Mouse (Mus musculus) c-Kit-positive CD71-positive TER-119-positive erythroid progenitor cells, embryonic 14.5 days (primary cell): ENCODE data around the gene Igsf11.

ENCODE experiments used
- DNase-seq: peaks from one replicate; pipeline ENCODE4 v3.0.0-alpha.2; 2013; ENCODE audit warnings: low spot score

Igsf11 gene

GRCm38 (mm10) chr16:38940805-38941204 lies 48.3 kb downstream of the Igsf11 start:
- no peak for DNase-seq

DNA sequence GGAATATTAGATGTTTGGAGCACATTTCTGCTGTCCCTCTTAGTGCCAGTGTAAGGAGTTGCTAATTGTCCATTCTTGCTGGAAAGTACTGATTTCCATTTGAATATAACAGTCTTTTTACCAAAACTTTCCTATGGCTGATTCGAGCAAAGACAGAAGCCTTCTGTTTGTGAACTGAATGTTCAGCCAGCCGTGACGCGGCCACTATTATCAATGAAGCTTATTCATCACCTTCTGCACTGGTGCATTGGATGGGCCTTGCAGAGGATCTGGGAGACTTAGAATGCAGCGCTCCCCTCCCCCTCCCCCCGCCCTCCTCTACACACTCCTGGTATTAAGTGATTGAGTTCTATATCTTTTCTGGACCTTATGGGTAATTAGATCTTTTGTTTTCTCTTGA lies 48.8 kb downstream of the Igsf11 start:
- no peak for DNase-seq

DNA sequence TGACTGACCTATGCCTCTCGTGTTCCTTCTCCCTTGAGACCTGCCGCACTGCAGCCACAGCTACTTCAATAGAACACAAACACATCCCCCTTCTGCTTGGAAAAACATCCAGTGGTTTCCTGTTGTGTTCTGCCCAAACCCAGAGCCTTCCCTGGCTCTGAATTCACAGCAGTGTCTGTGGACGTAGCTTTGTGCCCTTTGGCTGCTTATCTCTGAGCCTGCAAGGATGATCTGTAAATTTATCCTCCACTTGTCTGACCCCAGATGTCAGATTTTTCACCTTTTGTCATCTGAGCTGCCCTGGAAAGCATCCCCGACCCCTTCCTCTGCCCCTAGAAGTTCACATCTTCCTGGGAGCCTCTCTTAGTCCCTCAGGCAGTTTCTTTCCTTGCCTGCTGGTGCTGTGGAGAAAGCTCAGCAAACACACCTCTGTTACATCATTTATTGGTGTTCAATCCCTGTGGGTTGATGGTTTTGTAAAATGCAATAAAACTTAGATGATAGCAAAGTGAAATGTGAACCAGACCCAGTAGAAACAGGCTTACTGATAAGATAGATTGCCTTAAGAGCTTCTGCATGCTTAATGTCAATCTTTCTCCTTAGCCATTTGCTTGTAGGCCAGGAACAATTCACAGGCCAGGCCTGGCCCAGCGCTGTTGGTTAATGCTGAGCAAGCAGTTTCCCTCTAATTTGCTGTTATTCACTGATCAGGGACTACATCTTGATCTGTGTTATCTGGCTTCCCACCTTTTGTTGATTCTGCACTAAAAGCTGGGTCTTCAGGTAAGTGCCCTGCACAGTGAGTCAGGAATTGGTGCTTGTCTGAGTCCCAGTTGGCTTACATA lies 51.5 kb downstream of the Igsf11 start:
- no peak for DNase-seq

DNA sequence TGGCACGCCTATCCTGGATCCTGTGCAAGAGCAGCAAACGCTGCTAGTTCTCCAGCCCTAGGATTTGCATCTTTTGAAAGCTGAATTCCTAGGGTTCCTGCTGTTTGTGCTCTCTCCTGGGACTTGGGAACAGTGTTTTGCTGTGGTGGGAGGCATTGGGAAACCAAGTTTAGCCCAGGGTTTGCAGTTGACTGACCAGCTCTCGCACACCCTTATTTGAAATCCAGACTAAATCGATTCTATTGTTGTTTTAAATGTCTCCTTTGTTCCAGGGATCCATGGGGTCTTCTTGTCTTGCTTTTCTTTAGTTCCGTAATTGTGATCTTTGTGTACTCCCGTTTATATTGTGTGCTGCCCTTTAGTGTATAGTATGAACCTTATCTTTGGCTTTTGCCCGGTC lies 52.6 kb downstream of the Igsf11 start:
- no peak for DNase-seq

- DNase-seq, result no peak
These were observed 53.1 kb downstream of the Igsf11 start for GRCm38 (mm10) chr16:38945581-38945981.

DNA sequence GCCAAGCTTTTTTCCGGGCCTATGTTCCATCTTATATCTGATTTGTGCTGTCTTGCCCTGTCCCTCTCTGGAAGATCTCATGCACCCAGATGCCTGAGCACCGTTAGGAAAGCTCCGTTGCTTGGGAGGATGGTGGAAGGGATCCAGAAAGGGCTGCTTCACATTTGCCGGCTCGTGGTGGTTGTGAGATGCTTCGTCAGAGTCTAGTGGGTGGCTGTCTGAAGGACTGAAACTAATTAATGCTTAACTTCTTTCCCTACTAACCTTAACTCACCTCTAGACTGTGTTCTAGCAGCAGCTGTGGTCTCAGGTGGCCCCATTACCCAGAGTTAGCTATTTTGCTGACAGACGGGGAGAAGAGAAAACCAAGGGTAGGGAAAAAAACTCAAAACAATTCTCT lies 54.0 kb downstream of the Igsf11 start:
- no peak for DNase-seq

DNA sequence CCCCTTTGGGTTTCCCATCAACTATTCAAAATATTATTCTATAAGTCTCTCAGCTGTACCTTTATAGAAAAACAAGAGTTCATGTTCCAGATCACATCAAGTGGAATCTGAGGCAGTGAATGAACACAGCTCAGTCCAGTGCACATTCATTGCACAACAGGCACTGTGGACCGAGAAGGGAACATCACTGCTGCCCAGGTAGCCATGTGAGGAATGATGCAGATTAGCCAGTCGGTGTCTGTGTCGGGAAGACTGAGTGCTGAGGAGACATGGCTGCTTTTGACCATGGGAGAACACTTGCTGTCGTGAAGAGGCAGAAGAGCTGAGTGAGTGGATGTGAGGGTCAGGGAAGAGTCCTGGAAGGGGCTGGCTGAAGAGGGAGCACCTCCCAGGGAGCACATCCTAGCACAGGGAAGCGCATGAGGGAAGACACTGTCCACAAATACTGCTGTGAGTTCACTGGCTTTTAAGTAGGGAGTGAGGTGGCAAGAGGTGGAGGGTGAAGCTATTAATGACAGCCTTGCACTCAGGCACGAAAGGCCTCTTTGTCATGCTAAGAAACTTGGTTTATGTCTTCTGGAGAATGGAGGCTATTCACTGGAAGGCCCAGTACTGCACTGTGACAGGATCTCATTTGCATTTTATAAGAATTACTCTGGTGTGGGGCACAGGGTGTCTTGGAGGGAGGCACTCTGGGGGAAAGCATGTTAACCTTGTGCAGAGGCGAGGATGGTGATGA lies 54.8 kb downstream of the Igsf11 start:
- DNase-seq, result no peak

- no peak for DNase-seq
These were observed 56.0 kb downstream of the Igsf11 start for GRCm38 (mm10) chr16:38948441-38948840.

GRCm38 (mm10) chr16:38952881-38953280 lies 60.4 kb downstream of the Igsf11 start:
- DNase-seq, result no peak

GRCm38 (mm10) chr16:38953821-38954220 lies 61.4 kb downstream of the Igsf11 start:
- no peak for DNase-seq

DNA sequence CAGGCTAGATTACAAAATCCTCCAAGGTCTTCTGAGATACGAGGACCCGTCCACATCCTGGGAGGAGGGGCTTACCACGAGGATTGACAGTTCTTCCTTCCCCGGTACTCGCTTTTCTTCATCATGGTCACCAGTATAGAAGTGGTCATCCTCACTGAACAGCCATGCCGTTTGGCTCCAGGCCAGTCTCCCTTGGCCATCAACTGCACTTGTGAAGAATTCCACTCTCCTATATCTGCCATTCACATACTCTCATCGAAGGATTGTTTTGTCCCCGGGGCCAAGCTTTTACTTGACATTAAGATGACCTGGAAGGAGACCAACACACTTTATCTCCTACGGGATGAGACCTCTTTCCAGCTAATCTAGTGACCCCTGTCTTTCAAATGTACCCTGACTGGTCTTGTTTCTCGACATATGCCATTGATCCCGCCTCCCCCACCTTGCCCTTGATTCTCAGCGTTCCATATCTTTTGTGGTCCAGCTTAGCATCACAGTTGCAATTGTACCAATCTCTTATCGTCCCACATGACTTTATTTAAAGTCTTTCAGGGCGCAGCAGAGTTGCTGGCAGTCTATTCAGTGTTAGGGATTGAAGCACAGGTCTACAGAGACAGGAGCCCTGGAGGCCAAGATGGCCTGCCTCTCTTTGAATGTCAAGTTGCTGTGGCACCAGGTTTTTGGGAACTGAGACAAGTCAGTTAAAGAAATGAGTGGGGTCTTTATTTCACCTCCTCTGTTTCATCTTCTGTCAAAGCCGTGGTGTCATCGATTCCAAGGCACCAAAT lies 62.2 kb downstream of the Igsf11 start:
- DNase-seq, result no peak

- DNase-seq, result no peak
These were observed 62.8 kb downstream of the Igsf11 start for GRCm38 (mm10) chr16:38955296-38955695.

- no peak for DNase-seq
These were observed 66.3 kb downstream of the Igsf11 start for GRCm38 (mm10) chr16:38958801-38959200.

- no peak for DNase-seq
These were observed 68.1 kb downstream of the Igsf11 start for GRCm38 (mm10) chr16:38960550-38960949.

- no peak for DNase-seq
These were observed 69.4 kb downstream of the Igsf11 start for GRCm38 (mm10) chr16:38961865-38962264.

GRCm38 (mm10) chr16:38962695-38963094 lies 70.2 kb downstream of the Igsf11 start:
- DNase-seq, result no peak

- no peak for DNase-seq
These were observed 74.6 kb downstream of the Igsf11 start for GRCm38 (mm10) chr16:38967026-38967425.

DNA sequence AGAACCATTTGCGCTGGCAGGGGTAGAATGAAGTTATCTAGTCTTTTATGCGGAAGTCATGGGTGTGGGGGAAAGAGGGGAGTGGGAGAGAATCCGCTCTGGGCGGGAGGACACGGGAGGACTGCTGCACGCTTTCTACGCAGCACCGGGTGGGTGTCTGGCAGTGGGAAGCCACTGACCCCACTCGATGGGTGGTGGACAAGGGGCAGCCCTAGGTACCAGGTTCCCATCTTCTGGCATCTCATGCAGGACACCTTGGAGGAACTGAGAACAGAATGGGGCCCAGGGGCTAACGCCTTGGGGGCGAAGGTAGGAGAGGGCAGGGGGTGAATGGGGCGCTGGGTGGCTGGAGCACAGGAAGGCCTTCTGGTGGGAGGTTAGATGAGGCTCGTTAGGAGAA lies 83.7 kb downstream of the Igsf11 start:
- DNase-seq, result no peak

DNA sequence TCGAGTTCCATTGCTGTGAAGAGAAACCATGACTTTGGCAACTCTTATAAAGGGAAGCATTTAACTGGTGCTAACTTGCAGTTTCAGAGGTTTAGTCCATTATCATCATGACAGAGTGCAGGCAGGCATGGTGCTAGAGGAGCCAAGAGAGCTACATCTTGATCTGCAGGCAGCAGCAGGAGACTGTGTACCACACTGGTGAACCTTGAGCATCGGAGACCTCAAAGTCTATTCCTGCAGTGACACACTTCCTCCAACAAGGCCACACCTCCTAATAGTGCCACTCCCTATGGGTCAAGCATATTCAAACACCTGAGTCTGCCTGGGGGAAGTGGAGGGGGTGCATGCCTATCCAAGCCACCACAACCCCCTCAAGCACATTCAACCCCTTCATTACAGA lies 86.1 kb downstream of the Igsf11 start:
- no peak for DNase-seq

DNA sequence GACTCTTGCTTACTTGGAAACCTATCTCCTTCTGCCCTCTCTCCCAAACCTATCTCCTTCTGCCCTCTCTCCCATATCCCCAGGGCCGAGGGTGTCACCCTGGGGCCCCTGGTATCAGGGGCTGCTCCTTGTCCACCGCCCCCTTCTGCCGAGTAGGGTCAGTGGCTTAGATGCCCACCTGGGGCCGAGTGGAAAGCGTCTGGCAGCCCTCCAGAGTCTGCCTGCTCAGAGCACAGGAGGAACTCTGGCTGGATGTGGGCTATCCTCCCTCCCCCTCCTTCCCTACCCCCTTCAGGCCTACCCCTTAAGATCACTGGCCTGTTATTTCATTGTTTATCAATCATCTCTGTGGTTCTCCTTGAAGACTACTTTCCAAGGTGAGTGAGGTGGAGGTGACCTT lies 88.1 kb downstream of the Igsf11 start:
- DNase-seq, result no peak

GRCm38 (mm10) chr16:38982051-38982450 lies 89.6 kb downstream of the Igsf11 start:
- DNase-seq, result no peak

DNA sequence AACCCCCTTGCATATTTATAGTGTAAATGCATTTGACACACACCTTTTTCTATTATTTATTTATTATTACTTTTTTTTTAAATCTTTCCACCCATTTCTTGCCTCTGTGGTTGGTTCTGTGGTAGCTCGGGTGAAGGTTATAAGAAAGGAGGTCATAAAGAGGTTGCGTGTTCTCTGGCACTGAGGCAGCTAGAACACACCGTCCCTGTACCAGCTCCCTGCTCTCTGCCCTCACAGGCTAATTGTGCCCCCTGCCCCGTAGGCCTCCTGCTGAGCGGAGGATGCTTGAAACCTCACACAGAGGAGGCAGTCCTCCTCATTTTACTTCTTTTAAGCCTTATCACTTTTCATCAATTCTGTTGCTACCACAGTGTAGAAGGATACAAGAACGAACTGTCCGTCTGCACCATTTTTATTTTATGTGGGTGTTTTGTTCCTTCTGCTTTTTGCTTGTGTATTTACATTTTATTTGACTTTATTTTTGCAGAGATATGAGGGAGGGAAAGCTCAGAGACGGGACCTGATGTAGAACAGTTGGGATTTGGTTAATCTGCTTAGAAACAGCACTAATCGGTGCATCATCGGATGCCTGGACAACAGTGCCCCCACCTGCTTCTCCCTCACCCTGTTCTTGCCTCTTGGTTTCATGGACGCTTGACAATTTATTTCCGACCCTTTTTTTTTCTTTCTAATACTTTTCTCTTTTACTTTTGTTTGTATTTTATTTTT lies 90.2 kb downstream of the Igsf11 start:
- no peak for DNase-seq
